Mouse (Mus musculus): ENCODE results near the gene Armc3.

The Armc3 gene

DNA sequence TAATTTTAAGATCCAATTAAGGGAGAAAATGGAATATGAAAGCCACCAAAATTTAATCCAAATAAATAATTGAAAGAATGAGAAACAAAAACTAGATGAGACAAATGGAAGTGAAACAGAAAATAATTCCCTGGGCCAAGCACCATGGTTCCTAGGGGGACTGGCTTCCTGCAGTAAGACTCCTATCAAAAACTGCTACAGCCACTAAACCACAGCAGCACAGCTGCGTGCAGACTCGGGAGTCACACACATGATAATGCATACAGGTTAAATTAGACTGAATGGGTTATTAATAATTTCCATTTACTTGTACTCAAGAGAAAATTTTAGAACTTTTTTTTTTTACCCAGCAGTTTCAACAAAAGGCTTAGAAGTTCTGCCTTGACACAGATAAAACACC, 154.1 kb downstream of the Armc3 start:
- DNase-seq: no peak

Data from thymus, adult 18-20 months (tissue).